Mouse (Mus musculus) urinary bladder, adult 2 months (tissue): ENCODE measurements around the gene Grk6. TPM values are rescaled to one million over a fixed set of nuclear protein-coding genes. Genes with fewer than 3 reads are reported as not detected.

Source experiments
- DNase-seq: peaks from one replicate; pipeline ENCODE4 v3.0.0; 2022; ENCODE audit warnings: low spot score
- polyA plus RNA-seq: library from polyadenylated mRNA; depleted of rRNA; stranded (reverse); fragments of >200 nt; gene quantifications from 2 replicates; pipeline ENCODE4 v1.2.3, GENCODE M21; 2012

Grk6 gene
- polyA plus RNA-seq, 1 experiment = 42.4 TPM

DNA sequence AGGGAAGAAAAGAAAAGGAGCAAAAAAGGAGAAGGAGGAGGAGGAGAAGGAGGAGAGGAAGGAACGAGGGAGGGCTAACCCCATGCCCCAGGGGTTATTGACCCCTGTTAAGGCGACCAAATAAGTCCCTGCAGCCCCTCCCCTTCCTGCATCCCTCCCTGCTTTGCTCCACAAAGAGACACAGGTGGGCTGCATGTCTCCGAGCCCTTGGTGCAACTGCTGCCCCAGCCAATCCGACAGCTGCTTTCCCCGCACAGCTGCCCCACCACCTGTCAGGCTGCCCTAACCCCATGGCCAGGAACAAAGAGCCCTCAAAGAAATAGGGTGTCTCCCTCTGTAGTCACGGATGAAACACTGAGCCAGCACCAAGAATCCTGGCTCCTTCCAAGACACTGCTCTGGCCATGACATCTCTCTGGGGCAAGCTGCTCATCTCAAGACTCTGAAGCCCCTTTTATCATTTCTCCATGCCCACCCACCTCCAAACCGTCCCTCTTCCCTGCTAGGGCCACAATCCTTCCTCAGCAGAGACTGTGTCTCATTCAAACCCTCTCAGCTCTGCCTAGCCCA, 39.7 kb downstream of the Grk6 start:
- DNase-seq = no peak

DNA sequence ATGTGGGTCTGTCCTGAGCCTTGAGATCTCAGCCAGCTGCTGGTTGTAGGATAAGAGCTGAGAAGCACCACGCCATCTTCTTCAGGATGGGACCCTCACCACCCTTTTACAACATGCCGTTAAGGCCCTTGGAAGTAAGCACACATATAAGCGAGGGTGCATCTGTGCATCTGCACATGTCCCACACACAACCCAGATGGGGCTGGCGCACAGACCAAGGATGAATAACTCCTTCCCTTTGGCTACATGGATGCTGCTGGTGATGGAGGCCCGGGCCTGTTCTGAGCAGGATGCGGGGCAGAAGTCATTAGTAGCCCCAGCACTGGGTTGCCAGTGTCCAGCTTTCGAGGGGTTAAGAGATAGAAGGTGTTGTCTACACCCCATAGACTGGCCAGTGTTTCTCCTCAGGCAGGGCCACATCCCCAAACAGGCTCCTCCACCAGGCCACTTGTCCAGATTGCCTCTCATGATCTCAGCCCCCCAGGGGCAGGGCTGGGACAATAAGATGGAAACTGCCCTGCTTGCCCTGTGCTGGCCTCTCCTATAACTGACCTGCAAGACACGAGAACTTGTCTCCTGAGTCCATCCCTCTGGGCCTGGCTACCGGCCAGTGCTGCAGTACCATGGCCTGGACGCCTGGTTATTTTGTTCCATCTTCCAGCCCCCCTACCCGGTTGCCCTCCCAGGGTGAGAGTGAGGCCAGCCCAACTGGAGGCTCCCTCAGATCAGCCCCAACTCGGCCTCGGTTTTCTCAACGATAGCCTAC, 41.3 kb downstream of the Grk6 start:
- no peak for DNase-seq

DNA sequence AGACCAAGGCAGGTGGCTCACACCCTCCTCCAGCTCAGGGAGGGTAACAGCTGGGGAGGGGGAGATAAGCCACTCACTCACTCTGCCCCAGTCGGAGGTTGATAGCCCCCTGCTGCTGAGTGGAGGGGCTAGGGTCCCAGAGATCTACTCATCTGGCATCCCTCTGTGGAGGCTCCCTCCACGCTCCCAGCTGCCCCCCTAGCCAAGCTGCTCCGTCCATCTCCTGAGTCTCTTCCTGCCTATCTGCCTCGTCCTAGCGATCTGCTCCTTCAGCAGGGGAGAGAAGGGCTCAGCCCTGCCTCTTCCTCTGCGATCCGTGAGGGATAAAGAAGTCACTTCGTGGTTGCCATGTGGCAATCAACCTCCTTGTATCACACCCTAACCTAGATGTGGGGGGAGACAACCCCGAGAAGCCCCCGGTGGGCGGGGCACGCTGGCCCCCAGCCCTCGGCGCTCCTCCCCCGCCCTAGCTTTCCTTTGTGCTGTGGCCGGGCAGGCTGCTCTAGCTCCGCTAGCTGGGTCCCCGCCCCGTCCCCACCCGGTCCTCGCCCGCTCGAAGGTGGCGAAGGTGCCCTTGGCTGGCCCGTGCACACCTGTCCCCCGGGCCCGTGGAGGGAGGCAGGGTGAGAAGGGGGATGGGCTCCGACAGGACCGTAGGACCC, 42.2 kb downstream of the Grk6 start:
- no peak for DNase-seq

DNA sequence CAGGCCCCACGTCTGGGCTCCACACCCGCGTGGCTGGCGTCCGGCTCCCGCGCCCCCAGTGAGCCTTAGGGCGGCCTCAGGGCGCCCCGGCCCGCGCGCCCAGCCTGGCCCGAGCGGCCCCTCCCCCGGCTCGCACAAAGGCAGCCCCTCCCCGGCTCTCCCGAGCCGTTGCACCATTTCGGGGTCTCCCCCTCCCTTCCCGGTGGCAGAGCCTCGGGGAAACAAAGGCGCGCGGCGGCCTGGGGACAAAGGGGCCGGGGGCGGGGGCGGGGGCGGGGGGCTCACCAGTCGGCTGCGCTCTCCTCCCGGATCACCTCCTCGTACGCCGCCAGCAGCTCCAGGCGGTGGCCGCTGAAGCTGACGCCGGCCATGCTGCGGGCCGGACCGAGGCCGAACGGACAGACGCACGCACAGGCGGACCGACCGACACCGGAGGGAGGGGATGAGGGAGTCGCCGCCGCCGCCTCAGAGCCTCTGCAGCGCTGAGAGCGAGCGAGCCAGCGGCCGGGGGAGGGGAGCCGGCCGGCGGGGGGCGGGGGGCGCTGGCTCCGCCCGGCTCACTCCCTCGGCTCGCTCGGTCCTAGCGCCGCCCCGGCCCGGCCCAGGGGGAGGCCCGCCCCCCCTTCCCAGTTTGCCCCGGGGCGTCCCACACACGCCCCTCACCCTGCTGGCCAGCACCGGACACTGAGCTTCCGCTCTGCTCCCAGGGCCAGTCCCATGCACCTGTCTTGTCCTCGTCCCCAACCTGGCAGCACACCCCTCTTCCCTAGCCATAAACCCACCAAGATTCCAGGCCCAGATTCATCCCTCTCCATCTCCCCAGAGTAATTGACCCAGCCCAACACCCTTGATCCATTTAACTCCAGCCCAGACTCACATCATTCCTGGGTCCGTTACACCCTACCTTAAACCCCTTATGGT, 43.0 kb downstream of the Grk6 start, which contains the start of gene Dbn1:
Gene Dbn1 (minus strand): TSS at position 534 of the 921 bp plus-strand sequence.
- DNase-seq = no peak

DNA sequence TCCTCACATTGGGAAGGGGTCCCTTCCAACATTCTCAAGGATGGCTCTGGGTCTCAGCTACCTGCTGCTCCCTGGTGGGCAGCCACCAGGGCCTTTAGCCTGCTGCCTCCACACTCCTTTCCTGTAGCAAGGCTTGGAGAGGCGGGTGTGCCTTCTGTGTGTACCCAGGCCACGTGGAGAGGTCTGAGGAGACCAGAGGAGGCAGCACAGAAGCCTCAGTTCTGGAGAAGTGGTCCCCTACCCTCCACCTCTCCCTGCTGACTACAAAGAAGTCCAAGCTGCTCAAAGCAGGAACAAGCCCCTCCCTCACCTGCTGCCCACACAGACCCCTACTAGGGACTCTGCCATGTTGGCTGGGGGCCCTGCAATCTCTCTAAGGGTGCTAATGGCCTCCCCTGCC, 49.4 kb downstream of the Grk6 start:
- no peak for DNase-seq

DNA sequence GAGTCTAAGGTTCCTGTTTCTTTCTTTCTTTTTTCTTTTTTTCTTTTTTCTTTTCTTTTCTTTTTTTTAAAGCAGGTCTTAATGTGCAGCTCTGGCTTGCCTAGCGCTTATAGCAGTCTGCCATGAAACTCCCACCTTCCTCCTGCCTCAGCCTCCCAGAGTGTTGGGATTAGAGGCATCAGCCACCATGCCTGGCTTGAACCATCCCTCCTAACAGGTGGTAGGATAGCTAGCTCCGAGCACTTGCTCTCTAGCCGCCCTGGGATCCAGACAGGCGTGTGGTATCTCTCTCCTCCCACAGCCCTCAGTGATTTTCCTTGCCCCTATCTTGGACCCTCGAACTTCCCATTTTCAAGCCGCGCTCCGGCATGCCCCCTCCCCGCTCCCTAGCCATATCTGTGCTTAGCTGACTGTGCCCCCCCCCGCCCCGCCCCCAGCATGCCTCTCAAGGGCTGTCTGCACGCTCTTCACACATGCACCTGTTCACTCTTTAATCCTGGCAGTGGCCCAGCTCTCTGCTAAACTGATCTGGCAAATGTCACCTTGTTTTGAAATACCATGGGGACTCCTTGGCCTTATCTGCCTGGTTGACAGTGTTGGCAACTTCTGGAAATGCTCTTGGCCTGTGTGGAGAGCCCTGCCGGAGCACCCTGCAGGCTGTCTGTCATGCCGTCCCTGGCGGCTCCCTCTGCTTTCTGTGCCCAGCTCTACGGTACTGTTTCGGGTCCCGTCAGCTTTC, 50.2 kb downstream of the Grk6 start:
- no peak for DNase-seq

DNA sequence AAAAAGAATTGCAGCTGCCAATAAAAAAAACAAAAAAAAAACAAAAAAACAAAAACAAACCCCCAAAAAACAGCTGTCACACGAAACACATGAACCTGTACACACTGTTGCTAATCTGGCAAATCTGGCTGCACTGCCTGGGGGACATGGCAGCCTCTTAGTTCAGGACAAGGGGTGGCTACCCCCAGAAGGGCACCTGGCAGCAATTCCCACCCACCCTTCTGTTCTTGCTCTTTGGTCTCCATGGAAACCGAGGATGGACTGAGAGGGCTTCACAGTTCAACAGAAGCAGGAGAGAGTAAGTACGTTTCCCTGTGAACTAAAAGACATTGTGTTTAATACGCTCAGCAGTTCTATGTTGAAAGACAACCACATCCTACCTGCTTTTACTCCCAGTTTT, 50.8 kb downstream of the Grk6 start:
- DNase-seq = no peak

DNA sequence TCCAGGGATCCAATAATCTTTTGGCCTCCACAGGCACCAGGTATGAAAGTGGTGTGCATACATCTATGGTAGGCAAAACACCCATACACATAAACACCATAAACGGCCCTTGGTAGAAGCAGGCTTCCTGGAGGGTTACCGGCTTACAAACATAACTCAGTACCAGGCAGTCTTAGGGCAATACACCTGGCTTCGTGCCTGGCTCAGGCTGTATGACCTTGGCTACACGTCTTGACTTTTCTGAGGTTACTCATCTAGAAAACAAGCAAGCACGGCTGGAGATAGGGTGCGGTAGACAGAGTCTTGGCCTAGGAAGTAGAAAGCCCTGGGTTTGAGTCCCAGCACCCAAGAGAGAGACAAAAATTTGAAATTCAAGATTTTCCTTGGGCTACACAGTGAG, 51.8 kb downstream of the Grk6 start:
- DNase-seq = no peak

DNA sequence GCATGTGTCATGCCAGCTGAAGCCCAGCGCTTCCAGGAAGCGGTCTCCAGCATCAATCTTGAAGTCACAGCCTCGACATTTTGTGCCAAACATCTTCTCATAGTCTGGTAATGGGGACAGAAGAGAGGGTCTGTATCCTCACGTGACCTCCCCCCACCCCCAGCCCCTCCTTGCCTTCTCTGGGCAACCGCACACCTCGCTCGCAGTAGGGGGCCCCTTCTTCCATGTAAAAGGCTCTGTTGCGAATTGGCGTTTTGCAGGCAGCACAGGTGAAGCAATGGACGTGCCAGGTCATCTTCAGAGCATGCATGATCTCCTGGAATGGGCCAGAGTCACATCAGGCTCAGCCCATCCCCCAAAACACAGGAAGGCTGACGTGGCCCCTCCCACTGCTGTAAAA, 54.0 kb downstream of the Grk6 start:
- no peak for DNase-seq

DNA sequence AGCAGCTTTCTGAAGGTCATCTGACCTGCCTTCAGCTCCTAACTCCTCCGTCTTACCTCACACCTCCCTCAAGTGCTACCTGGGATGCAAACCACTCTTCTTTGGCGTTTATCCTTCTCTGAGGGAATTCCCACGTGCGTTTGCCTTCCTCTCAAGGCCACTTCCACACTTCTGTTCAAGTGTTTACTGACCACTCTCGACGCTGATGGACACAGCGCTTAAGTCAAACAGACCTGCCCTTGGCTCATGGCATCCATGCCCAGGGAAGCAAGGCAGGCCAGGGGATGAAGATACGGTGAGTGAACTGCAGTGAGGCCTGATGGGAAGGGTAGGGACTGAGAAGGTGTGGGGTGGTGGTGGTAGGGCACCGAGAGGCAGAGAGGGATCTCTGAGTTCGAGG, 55.7 kb downstream of the Grk6 start:
- DNase-seq = no peak

DNA sequence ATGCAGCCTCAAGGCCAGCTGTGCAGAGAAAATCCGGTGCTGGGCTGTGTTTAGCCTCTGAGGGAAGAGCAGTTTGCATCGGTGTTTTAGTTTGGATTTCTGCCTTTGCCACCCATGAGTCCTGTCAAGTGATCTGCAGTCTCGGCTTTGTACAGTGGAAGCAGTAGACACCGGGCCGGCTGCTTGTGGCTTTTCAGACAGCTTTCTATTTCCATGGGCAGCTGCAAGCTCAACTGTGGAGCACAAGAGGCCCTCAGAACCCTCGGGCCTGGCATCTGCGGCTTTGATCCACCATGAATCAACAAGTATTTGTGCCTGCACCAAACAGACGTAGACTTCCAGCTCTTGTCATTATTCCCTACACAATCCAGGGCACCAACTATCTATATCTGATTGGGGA, 57.5 kb downstream of the Grk6 start:
- DNase-seq = no peak

DNA sequence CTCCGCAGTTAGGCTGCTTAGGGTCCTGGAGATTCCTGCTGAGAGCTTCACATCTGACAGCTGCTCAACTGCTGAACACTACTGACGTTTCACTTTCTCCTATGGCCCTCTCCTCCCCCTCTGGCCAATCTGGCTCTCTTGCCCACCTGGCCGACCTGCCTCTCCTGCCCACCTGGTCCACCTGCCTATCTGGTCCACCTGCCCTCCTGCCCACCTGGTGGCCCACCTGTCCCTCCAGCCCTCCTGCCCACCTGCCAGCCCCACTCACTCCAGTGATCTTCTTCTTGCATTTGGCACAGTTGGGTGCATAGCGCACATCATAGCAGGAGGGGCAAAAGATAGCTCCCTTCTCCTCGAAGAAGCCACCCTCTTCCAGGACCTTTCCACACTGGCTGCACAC, 59.5 kb downstream of the Grk6 start:
- no peak for DNase-seq

DNA sequence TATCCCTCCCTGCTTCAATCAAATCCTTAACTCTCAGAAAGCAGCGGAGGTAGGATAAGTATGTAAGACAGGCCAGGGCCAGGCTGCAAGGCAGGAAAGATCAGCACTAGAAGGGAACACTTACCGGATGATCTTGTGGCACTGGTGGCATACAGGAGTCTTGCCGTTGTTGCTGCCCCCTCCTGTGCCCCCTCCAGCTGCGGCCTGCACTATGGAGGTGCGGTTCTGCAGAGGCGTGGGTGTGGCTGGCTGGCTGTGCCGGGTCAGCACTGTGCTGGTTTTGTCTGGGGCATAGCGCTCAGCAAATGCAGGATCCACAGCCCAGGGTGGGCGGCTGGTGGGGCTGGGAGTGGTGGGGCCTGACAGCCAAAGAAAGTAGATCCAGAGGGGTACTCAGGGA, 60.9 kb downstream of the Grk6 start:
- no peak for DNase-seq

DNA sequence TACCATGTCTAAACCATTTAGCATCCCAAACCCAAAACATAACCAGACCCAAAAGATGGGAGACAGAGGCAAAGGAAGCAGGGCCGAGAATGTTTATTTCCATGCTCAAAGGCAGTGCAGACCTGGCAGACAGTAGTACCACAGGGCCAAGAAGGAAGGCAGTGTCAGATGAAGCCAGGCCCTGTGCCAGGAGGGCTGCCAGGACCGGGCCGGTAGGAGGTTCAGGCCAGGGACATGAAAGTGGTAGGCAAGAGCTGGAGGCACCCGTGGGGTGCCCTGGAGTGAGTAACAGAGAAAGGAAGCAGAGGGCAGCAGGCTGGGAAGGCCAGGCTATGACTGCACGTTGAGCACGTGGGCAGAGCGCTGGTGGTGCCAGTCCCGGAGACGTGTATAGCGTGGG, 61.8 kb downstream of the Grk6 start:
- no peak for DNase-seq

DNA sequence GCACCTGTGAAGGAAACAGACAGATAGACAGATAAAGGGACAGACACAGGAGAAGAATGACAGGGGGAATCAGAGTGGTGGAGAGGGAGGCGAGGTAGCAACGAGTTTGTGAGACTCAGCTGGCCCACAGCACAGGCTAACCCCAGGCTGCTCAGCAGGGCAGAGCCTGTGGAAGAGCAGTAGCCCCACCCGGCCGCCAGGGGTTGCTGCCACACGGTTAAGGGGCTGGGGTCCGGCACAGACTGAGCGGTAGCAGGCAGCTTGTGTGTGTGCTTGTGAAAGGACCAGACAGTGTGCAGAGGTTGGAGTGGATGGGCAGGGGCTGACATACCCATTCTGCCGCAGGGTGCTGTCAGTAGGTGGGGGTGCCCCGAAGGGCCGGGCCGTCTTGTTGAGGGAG, 63.0 kb downstream of the Grk6 start:
- no peak for DNase-seq

DNA sequence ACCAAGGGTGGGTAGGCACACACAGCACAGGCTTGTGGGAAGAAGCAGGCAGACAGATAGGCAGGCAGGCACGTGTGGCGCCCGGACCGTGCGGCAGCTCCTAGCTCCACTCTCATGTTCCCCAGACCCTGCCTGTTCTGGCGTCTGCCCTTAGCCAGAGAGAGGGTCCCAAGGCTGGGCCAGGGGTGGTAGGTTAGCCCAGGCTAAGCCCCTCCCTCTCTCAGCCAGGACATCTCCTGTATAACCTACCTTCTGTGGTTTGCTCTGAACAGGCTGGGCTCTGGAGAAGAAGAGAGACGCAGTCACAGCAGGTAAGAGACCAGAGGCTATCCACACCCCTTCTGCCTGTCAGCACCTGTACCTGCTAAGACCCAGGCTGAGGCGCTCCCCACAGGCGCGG, 63.7 kb downstream of the Grk6 start:
- no peak for DNase-seq

DNA sequence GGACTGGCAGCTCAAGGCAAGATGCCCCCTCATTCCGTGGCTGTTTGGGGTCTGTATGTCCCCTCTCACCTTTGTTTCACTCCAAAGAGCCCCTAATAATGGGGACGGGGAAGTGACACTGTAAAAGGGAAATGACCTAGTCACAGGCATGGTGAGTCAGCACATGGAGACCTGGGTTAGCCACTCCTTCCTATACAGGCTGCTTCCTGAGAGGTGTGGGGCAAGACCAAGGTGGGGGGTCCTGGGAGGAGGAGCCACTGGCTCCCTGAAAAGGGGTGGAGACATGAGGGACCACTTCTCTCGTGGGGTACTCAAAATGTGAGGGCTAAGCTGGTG, 65.4 kb downstream of the Grk6 start:
- DNase-seq = no peak
